Mouse (Mus musculus) inflammation-experienced regulatory T-cells, adult 6 months (primary cell): ENCODE measurements at regions not wholly inside any gene's neighbourhood (a gene's known extent, or its start where the extent isn't known, plus 50 kb on each side); places are given as distances from the start of the nearest gene placed in this dataset.

Experiments
- ATAC-seq: one replicate; pipeline ENCODE4 v1.8.0; 2017

- ATAC-seq = no peak
Measured at GRCm38 (mm10) chr9:84178705-84179104, 253.8 kb downstream of the Bckdhb start.

DNA sequence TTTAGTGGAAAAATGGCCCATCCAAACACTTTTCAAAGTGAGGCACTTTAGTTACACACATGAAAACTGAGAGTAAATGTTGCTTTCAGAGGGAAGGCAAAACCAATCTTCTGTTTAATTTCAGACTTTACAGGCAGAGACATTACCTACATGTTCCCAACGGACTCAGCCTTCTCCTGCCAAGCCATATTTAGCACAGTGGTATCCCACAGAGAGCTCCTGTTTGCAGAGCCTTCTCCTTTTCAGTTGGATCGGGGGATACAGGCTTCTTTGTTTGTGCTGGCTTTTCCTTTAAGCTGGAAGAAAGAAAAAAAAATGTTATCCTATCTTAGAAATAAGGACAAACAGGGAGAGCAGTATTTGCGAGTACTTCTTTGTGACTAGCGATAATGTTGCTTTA lies 254.3 kb downstream of the Bckdhb start:
- no peak for ATAC-seq

DNA sequence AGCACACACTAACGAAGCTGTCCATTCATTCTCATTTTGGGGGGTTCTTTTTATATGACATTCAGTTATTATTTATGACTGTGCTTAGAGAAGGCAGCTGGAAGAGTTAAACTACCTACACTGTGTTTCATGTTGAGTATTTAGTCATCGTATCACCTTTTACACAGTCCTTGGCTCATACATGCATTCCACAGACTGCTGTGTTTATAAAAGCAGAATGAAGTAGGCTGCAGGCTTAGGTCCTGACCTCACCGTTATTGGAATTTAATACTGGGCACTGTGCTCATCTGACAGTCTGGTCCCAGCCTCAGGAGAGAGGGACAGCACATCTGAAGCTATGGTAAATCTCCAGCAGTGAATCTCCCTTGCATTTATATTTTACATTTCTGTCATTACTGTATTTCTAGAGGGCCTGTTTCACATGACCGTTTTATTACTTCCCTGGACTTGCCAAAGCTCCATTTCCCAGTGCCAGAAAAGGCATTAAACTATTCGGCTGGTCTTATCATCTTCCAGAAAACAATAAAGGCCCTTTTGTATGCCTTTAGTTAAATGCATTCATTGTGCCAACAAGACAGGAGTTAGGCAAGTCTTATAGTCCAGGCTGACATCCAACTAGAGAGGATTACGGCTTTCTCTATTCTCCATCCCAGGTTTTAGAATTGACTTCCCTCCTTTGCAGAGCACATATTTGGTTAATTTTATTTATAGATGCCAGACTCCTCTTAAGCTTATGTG lies 258.9 kb downstream of the Bckdhb start:
- no peak for ATAC-seq

DNA sequence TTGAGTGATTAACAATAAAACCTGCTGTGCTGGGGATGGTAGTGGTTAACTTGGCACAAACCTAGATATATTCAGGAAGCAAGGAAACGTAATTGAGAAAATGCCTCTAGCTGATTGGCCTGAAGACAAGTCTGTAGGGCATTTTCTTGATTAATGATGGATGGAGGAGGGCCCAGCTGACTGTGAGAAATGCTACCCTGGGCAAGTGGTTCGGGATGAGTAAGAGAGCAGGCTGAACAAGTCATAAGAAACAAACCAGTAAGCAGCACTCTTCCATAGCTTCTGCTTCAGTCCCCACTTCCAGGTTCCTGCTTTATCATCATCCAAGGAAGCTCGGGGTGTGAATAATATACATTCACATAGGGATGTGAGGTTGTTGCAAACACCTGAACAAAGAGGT lies 262.6 kb downstream of the Bckdhb start:
- no peak for ATAC-seq

GRCm38 (mm10) chr9:84193405-84193804 lies 268.5 kb downstream of the Bckdhb start:
- no peak for ATAC-seq

DNA sequence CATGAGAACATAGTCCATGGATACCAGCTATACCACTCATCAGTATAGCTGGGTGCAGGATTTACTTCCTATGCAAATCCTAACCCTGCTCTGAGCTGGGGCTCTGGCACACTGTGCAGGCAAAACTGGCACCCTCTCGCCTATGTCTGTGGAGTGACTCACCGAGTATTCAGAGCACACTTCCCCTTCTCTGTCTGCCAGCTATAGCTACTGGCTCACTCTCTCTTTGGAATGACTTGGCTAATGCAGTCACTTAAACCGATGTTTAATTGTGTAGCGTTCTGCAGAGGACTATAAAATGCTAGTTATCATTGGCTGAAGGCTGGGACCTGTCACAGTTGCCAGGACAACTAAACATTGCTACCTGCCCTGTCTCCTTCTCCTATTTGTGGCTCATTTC lies 269.8 kb downstream of the Bckdhb start:
- ATAC-seq = no peak

DNA sequence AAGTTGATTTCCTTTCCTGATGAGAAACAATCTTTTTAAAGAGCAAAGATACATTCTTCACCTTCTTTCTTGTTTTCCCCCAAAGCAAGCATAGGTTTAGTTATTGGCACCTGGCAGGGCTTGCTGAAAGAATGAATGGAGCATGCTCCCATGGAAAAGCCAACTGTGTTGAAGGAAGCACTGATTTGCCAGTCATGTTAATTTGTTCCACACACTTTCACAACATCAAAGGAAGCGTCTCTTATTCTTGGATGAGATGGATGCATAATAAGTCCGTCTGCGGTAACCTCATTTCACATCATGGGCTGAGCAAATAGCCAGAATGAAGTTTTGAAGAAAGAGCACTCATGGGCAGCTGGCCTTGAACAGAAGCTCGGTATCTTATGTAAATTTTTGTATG lies 270.4 kb downstream of the Bckdhb start:
- no peak for ATAC-seq

- no peak for ATAC-seq
Measured at GRCm38 (mm10) chr9:84200208-84200607, 275.3 kb downstream of the Bckdhb start.

DNA sequence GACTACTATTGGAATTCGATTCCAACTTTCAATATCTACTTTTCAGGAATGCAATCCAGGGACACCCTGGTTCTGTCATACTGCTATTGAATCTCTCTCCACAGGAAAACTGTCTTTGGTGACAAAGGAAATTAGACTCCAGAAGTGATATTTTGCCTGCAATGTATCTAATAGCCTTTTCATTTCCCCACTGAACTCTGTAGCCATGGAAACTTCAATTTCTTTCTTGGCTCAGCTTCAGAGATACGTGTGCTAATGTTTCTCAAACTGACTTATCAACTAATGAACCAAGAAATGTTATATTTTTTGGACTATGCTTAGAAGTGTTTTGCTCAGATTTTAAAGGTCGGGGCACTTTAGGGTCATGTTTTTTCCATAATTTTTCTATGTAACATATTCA lies 279.1 kb downstream of the Bckdhb start:
- ATAC-seq = no peak

GRCm38 (mm10) chr9:84240491-84240975 lies 315.6 kb downstream of the Bckdhb start:
- ATAC-seq = no peak

DNA sequence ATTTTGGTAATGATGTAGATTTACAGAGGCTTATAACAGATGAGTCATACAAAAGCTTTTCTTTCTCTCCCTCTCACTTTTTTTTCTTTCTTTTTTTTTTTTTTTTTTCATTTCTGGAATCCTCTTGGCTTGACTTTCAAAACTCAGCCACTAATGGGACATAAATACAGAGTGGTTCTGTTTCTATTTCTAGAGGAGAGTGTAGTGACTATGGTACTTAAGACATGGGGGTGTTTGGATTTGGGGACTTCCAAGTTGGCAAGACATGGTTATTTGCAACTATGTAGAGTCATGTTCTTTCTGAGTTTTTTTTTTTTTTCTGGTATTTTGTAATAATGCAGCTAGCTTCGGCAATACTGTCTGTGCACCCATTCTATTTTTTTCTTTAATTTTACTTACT lies 324.8 kb downstream of the Bckdhb start:
- ATAC-seq = no peak

GRCm38 (mm10) chr9:84253022-84253991 lies 328.4 kb downstream of the Bckdhb start:
- no peak for ATAC-seq

- no peak for ATAC-seq
Measured at GRCm38 (mm10) chr9:84258488-84258887, 333.5 kb downstream of the Bckdhb start.

DNA sequence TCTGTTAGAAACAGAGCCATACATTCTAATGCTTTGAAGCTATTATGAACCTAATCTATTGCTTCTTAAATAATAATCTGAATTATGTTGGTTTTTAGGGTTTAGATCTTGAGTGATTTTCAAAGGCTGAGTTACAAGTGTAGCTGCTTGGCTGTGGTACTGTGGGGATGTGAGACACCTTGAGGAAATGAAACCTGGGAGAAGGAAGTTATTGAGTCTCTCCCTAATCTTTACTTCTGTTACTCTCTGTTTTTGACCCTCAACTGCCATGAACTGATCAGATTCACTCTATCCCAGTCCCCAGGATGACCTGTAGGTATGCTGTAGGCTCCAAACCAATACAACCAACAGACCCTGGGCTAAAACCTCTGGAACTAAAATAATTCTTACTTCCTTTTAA lies 334.8 kb downstream of the Bckdhb start:
- ATAC-seq = no peak

GRCm38 (mm10) chr9:84262151-84262550 lies 337.2 kb downstream of the Bckdhb start:
- no peak for ATAC-seq

- no peak for ATAC-seq
Measured at GRCm38 (mm10) chr9:84266974-84267373, 342.0 kb downstream of the Bckdhb start.

GRCm38 (mm10) chr9:84274608-84275007 lies 349.7 kb downstream of the Bckdhb start:
- no peak for ATAC-seq

- ATAC-seq = no peak
Measured at GRCm38 (mm10) chr9:84278295-84278694, 353.4 kb downstream of the Bckdhb start.

GRCm38 (mm10) chr9:84278731-84279130 lies 353.8 kb downstream of the Bckdhb start:
- ATAC-seq = no peak

GRCm38 (mm10) chr9:84280898-84281297 lies 356.0 kb downstream of the Bckdhb start:
- no peak for ATAC-seq

DNA sequence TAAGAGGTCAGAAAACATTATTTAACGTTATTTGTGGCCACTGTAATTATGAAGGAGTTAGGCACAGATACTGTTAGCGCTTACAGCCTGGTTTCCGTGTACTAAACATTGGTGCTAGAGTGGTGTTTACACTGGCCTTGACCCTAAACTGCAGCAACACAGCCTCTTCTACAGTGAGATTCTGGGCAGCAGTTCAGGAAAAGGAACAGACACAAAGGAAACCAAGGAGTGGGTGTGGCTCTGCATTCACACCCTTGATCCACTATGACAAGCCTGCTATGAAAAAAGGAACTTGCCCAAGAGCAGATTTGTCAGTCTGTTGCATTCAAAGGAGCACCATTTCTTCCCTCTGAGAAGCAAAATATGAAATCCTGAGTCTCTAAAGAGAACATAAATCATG lies 356.7 kb downstream of the Bckdhb start:
- ATAC-seq = no peak

DNA sequence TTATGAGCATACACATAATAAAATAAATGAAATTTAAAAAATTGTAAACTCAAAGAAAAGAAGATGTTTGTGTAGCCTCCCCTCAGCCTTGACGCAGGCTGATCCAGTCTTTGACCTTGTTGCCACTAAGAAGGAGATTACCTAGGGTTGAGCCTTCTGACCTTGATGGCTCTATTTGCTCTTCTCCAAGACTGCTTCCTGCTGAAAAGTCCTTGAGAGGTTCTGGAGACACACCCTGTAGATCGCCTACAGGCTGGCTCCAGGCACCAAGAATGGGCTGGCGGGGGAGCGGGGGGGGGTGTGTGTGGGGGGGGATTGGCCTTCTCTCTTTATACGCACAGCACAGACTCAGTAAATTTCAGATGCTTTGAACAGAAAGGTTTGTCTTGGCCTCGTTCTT lies 358.4 kb downstream of the Bckdhb start:
- ATAC-seq = no peak

DNA sequence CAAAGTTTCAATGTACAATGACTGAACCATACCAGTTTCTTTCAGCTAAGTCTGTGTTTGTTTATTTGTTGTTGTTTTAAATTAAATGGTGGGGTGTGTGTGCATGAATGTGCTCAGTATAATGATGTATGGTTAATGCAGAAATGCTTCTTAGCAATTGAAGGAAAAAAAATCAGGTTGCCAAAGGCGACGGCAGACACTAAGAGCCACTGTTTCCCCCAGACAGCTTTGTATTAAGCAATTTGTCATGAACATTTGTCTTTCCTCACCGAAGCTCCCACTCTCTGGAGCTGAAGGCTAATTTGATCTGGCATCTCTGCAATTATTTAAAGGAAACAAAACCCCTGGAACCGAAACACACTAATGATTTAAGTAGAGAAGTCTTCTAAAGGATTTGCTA lies 360.7 kb downstream of the Bckdhb start:
- no peak for ATAC-seq

DNA sequence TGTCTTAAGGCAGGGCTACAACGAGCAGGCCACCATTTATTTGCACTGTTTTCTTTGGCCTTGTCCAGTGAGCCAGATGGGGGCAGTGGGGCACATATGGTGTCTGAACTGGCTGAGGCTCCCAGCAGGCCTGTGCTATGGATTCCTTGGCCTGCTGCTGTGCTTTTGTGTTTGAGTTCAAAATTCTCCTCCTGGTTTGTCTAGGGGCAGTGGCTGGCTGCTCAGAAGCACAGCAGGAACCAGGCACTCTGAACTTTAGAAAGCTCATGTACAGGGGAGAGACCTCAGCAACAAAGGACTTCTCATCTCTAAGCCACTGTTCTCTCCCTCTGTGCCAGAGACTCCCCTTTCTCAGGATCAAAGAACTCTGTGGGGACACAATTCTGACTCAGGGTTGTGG lies 370.9 kb downstream of the Bckdhb start:
- no peak for ATAC-seq
